Mouse (Mus musculus): ENCODE data around the gene Rpl38.

- TF ChIP-seq POLR2A (IDR thresholded peaks at IDR 0.05; ENCODE audit: extremely low read depth, insufficient read depth, low read length), result no peak
- TF ChIP-seq CTCF (IDR thresholded peaks at IDR 0.05; ENCODE audit: extremely low read depth, insufficient read depth, low read length), result no peak
These were observed 17.3 kb downstream of the Rpl38 start for GRCm38 (mm10) chr11:114685526-114686040.
